Mouse (Mus musculus) lung, postnatal 0 days (tissue): ENCODE results near the gene Wdr75.

Experiments
- CTCF ChIP-seq: IDR thresholded peaks from 2 replicates; pipeline ENCODE4 v1.5.1; 2016; ENCODE audit warnings: antibody characterized with exemption, mild to moderate bottlenecking
- EP300 ChIP-seq: IDR thresholded peaks from 2 replicates; pipeline ENCODE4 v1.6.1; 2016; ENCODE audit warnings: antibody characterized with exemption, mild to moderate bottlenecking, control low read depth

- TF ChIP-seq CTCF: no peak
- TF ChIP-seq EP300: no peak
These were observed 25.6 kb upstream of the Wdr75 start for GRCm38 (mm10) chr1:45769321-45769720.
